Mouse (Mus musculus) liver, embryonic 11.5 days (tissue): Measurements from ENCODE around the gene Clic3. TPM values are rescaled to one million over a fixed set of nuclear protein-coding genes. Genes with fewer than 3 reads are reported as not detected.
"Not testable (repeated sequence)": the region's sequence is repeated elsewhere in the genome, so short reads cannot be mapped to it uniquely, and the experiment has no call there.

Experiments
- ATAC-seq: fragments of 200-750 bp; cut with Nextera tagmentation; replicated peaks from 2 replicates; pipeline ENCODE4 v1.8.0; 2017; ENCODE audit warnings: moderate number of reproducible peaks, mild to moderate bottlenecking, moderate TSS enrichment, moderate library complexity; ENCODE audit not compliant: low FRiP score
- DNase-seq: peaks from one replicate; pipeline ENCODE4 v3.0.0-alpha.2; 2017; ENCODE audit warnings: low spot score
- H3K27ac ChIP-seq: fragments of 300-500 bp; sonication (generic); 2 replicates; pipeline ENCODE4 v1.5.1; 2014; ENCODE audit warnings: mild to moderate bottlenecking, low read depth, low read length, control low read depth
- H3K27me3 ChIP-seq: fragments of 300-500 bp; sonication (generic); replicated peaks from 2 replicates; pipeline ENCODE4 v1.6.1; 2014; ENCODE audit warnings: low read length, mixed read lengths; ENCODE audit not compliant: control insufficient read depth, insufficient read depth
- H3K36me3 ChIP-seq: fragments of 300-500 bp; sonication (generic); 2 replicates; pipeline ENCODE4 v1.6.1; 2014; ENCODE audit warnings: mild to moderate bottlenecking, low read length, moderate library complexity, mixed read lengths; ENCODE audit not compliant: control insufficient read depth, insufficient read depth
- H3K4me1 ChIP-seq: fragments of 300-500 bp; sonication (generic); replicated peaks from 2 replicates; pipeline ENCODE4 v1.6.1; 2014; ENCODE audit warnings: low read length, mixed read lengths; ENCODE audit not compliant: control insufficient read depth, insufficient read depth
- H3K4me2 ChIP-seq: fragments of 300-500 bp; sonication (generic); 2 replicates; pipeline ENCODE4 v1.6.1; 2014; ENCODE audit warnings: mild to moderate bottlenecking, control low read depth, moderate library complexity
- H3K4me3 ChIP-seq: fragments of 300-500 bp; sonication (generic); 2 replicates; pipeline ENCODE4 v1.5.1; 2014; ENCODE audit warnings: low read depth, low read length, control low read depth
- H3K9ac ChIP-seq: fragments of 300-500 bp; sonication (generic); 2 replicates; pipeline ENCODE4 v1.6.1; 2014; ENCODE audit warnings: low read depth, low read length, control low read depth
- H3K9me3 ChIP-seq: fragments of 300-500 bp; sonication (generic); 2 replicates; pipeline ENCODE4 v1.6.1; 2016; ENCODE audit warnings: low read length, inconsistent platforms, mixed read lengths; ENCODE audit not compliant: control insufficient read depth
- WGBS: fragments of 180-500 bp; shearing (Covaris S2); extraction: QIAGEN DNeasy Blood & Tissue Kit; methylation state at CpG from one replicate; pipeline ENCODE4 v1.1.7; 2014; 5-methylcytosine and 5-hydroxymethylcytosine counted together
- polyA plus RNA-seq: library from polyadenylated mRNA; unstranded; fragments of >200 nt; fragmentation: Nextera tagmentation; extraction: Ambion mirVana; gene quantifications from 2 replicates; pipeline ENCODE4 v1.2.1, GENCODE M21; 2014

The Clic3 gene
- 0.21 TPM in 1 of 2 replicates, not detected in the other for polyA plus RNA-seq

- no peak for DNase-seq
- no peak within 1 kb of the TSS for H3K4me3 ChIP-seq
- H3K9me3 ChIP-seq, result no peaks in the 10 kb centered on the region
- H3K27me3 ChIP-seq, result no peaks in the 10 kb centered on the region
- peaks cover 11% of the 10 kb centered on the region for H3K4me1 ChIP-seq
- 55% methylated on average over 14 of the region's 14 CpGs for WGBS
- no peaks in the 10 kb centered on the region for H3K36me3 ChIP-seq
- no peak within 1 kb of the TSS for H3K27ac ChIP-seq
- ATAC-seq, result no peak
- H3K4me2 ChIP-seq, result no peak within 1 kb of the TSS
- no peak within 1 kb of the TSS for H3K9ac ChIP-seq
These were observed at the start of gene Clic3 for GRCm38 (mm10) chr2:25456205-25456953. Gene Clic3, plus strand, starts transcription at chr2:25456838.

- peaks cover 27% of the 10 kb centered on the region for H3K27me3 ChIP-seq
- ATAC-seq (no peak), DNase-seq (no peak)
- H3K4me1 ChIP-seq, result no peaks in the 10 kb centered on the region
- no peak overlapping the region for H3K4me2 ChIP-seq
- no peak overlapping the region for H3K27ac ChIP-seq
- no peaks in the 10 kb centered on the region for H3K9me3 ChIP-seq
- H3K36me3 ChIP-seq, result no peaks in the 10 kb centered on the region
- H3K4me3 ChIP-seq, result no peak overlapping the region
- no peak overlapping the region for H3K9ac ChIP-seq
- 70% methylated on average over 10 of the region's 10 CpGs for WGBS
These were observed 47.7 kb upstream of the Clic3 start for GRCm38 (mm10) chr2:25408908-25409307.

GRCm38 (mm10) chr2:25413436-25413835 lies 43.2 kb upstream of the Clic3 start:
- not testable (repeated sequence) for H3K4me2 ChIP-seq, H3K36me3 ChIP-seq, H3K9me3 ChIP-seq, H3K9ac ChIP-seq, H3K4me1 ChIP-seq, ATAC-seq, H3K27ac ChIP-seq, H3K4me3 ChIP-seq, H3K27me3 ChIP-seq, DNase-seq

GRCm38 (mm10) chr2:25417426-25417825 lies 39.2 kb upstream of the Clic3 start:
- Histone ChIP-seq H3K4me1 (peaks cover under 1% of the 10 kb centered on the region; the same call in 1 of the 2 replicates), H3K4me2 (no peak overlapping the region), H3K36me3 (no peaks in the 10 kb centered on the region), H3K9me3 (no peaks in the 10 kb centered on the region), H3K27me3 (no peaks in the 10 kb centered on the region), H3K27ac (no peak overlapping the region), H3K9ac (no peak overlapping the region), H3K4me3 (no peak overlapping the region)
- ATAC-seq (no peak), DNase-seq (no peak)
- 48% methylated on average over 3 of the region's 3 CpGs for WGBS

- ATAC-seq (no peak), DNase-seq (no peak)
- H3K27me3 ChIP-seq, result peaks cover 28% of the 10 kb centered on the region
These were observed 34.7 kb upstream of the Clic3 start for GRCm38 (mm10) chr2:25421896-25422295.

GRCm38 (mm10) chr2:25422587-25423410 lies 33.8 kb upstream of the Clic3 start, which contains the start of gene Fut7:
Gene Fut7, plus strand, starts transcription at chr2:25423267.
- Histone ChIP-seq H3K4me2 (no peak within 1 kb of the TSS), H3K4me1 (peaks cover 5% of the 10 kb centered on the region), H3K27me3 (peaks cover 28% of the 10 kb centered on the region), H3K9me3 (no peaks in the 10 kb centered on the region), H3K36me3 (no peaks in the 10 kb centered on the region), H3K4me3 (no peak within 1 kb of the TSS), H3K27ac (no peak within 1 kb of the TSS; the same call in 1 of the 2 replicates), H3K9ac (no peak within 1 kb of the TSS)
- ATAC-seq, result no peak
- 49% methylated on average over 17 of the region's 17 CpGs for WGBS
- no peak for DNase-seq

More at GRCm38 (mm10) chr2:25421896-25422295, 34.7 kb upstream of the Clic3 start:
- 19% methylated on average over 3 of the region's 3 CpGs for WGBS
- Histone ChIP-seq H3K36me3 (no peaks in the 10 kb centered on the region), H3K9ac (no peak overlapping the region), H3K4me3 (no peak overlapping the region), H3K9me3 (no peaks in the 10 kb centered on the region), H3K4me1 (peaks cover 5% of the 10 kb centered on the region), H3K27ac (no peak overlapping the region), H3K4me2 (no peak overlapping the region)

- Histone ChIP-seq H3K27me3 (peaks cover 28% of the 10 kb centered on the region), H3K27ac (no peak overlapping the region), H3K4me2 (no peak overlapping the region), H3K4me3 (no peak overlapping the region), H3K4me1 (peaks cover 5% of the 10 kb centered on the region), H3K36me3 (no peaks in the 10 kb centered on the region), H3K9ac (no peak overlapping the region), H3K9me3 (no peaks in the 10 kb centered on the region)
- WGBS, result 47% methylated on average over 1 of the region's 1 CpGs
- no peak for ATAC-seq
- no peak for DNase-seq
These were observed 33.0 kb upstream of the Clic3 start for GRCm38 (mm10) chr2:25423626-25424025.

GRCm38 (mm10) chr2:25425481-25425880 lies 31.2 kb upstream of the Clic3 start:
- Histone ChIP-seq H3K4me3 (no peak overlapping the region), H3K9me3 (no peaks in the 10 kb centered on the region), H3K36me3 (no peaks in the 10 kb centered on the region), H3K27ac (no peak overlapping the region), H3K27me3 (peaks cover 39% of the 10 kb centered on the region), H3K4me2 (no peak overlapping the region), H3K4me1 (peaks cover 11% of the 10 kb centered on the region), H3K9ac (no peak overlapping the region)
- WGBS, result 50% methylated on average over 27 of the region's 27 CpGs
- DNase-seq (no peak), ATAC-seq (no peak)
